Mouse (Mus musculus) gonadal fat pad, adult 2 months (tissue): ENCODE data around the gene Sh3gl3. TPM values are rescaled to one million over a fixed set of nuclear protein-coding genes. Genes with fewer than 3 reads are reported as not detected.

Experiments used
- polyA plus RNA-seq: library from polyadenylated mRNA; depleted of rRNA; stranded (reverse); fragments of >200 nt; gene quantifications from 2 replicates; pipeline ENCODE4 v1.2.3, GENCODE M21; 2012; rRNA removed

Sh3gl3 gene
- polyA plus RNA-seq, 1 experiment: 3.5 TPM

Other genes with a start within 250 kb of the Sh3gl3 start
- gene Hdgfl3, start 239.4 kb upstream of the Sh3gl3 start, polyA plus RNA-seq: 3.1 and 4.5 TPM in 2 replicates
- 1.3 and 1.7 TPM in 2 replicates for gene Bnc1, start 181.5 kb upstream of the Sh3gl3 start, polyA plus RNA-seq
- gene Adamtsl3, start 161.9 kb downstream of the Sh3gl3 start, polyA plus RNA-seq: 2.9 and 3.7 TPM in 2 replicates